Mouse (Mus musculus) stomach, embryonic 16.5 days (tissue): ENCODE data around the gene Mrps7. TPM values are rescaled to one million over a fixed set of nuclear protein-coding genes. Genes with fewer than 3 reads are reported as not detected.

Experiments
- ATAC-seq: fragments of 200-750 bp; cut with Nextera tagmentation; 2 replicates; pipeline ENCODE4 v1.8.0; 2017; ENCODE audit warnings: moderate number of reproducible peaks, moderate TSS enrichment; ENCODE audit not compliant: insufficient read depth, low FRiP score
- H3K27ac ChIP-seq: fragments of 300-500 bp; sonication (generic); 2 replicates; pipeline ENCODE4 v1.5.1; 2014; ENCODE audit warnings: low read length
- H3K27me3 ChIP-seq: fragments of 300-500 bp; sonication (generic); 2 replicates; pipeline ENCODE4 v1.6.1; 2014; ENCODE audit warnings: low read length, control low read depth, mixed read lengths; ENCODE audit not compliant: control insufficient read depth, insufficient read depth
- H3K36me3 ChIP-seq: fragments of 300-500 bp; sonication (generic); 2 replicates; pipeline ENCODE4 v1.6.1; 2014; ENCODE audit warnings: low read length; ENCODE audit not compliant: control insufficient read depth, insufficient read depth
- H3K4me1 ChIP-seq: fragments of 300-500 bp; sonication (generic); 2 replicates; pipeline ENCODE4 v1.6.1; 2014; ENCODE audit warnings: low read length, control low read depth, mixed read lengths; ENCODE audit not compliant: control insufficient read depth, insufficient read depth
- H3K4me2 ChIP-seq: fragments of 300-500 bp; sonication (generic); 2 replicates; pipeline ENCODE4 v1.6.1; 2014; ENCODE audit warnings: low read depth, low read length, mixed read lengths
- H3K4me3 ChIP-seq: fragments of 300-500 bp; sonication (generic); replicated peaks from 2 replicates; pipeline ENCODE4 v1.5.1; 2014; ENCODE audit warnings: mild to moderate bottlenecking, low read length
- H3K9ac ChIP-seq: fragments of 300-500 bp; sonication (generic); 2 replicates; pipeline ENCODE4 v1.6.1; 2014; ENCODE audit warnings: low read length
- H3K9me3 ChIP-seq: fragments of 300-500 bp; sonication (generic); replicated peaks from 2 replicates; pipeline ENCODE4 v1.6.1; 2016; ENCODE audit warnings: low read length, control low read depth; ENCODE audit not compliant: control insufficient read depth
- WGBS: fragments of 180-500 bp; shearing (Covaris S2); extraction: QIAGEN DNeasy Blood & Tissue Kit; methylation state at CpG from one replicate; pipeline ENCODE4 v1.1.7; 2014; 5-methylcytosine and 5-hydroxymethylcytosine counted together
- polyA plus RNA-seq: library from polyadenylated mRNA; unstranded; fragments of >200 nt; fragmentation: Nextera tagmentation; extraction: Ambion mirVana; gene quantifications from 2 replicates; pipeline ENCODE4 v1.2.1, GENCODE M21; 2015

Mrps7 gene
- polyA plus RNA-seq, 1 experiment from 2014 or later: 91.1 TPM

- Histone ChIP-seq H3K9me3 (no peaks in the 10 kb centered on the region), H3K36me3 (peaks cover 12% of the 10 kb centered on the region), H3K27ac (no peak overlapping the region), H3K27me3 (no peaks in the 10 kb centered on the region), H3K4me3 (no peak overlapping the region), H3K9ac (no peak overlapping the region), H3K4me2 (no peak overlapping the region), H3K4me1 (no peaks in the 10 kb centered on the region)
- WGBS: 95% methylated on average over 7 of the region's 7 CpGs
- ATAC-seq: no peak
Observed at GRCm38 (mm10) chr11:115619949-115620348, 16.2 kb downstream of the Mrps7 start.

DNA sequence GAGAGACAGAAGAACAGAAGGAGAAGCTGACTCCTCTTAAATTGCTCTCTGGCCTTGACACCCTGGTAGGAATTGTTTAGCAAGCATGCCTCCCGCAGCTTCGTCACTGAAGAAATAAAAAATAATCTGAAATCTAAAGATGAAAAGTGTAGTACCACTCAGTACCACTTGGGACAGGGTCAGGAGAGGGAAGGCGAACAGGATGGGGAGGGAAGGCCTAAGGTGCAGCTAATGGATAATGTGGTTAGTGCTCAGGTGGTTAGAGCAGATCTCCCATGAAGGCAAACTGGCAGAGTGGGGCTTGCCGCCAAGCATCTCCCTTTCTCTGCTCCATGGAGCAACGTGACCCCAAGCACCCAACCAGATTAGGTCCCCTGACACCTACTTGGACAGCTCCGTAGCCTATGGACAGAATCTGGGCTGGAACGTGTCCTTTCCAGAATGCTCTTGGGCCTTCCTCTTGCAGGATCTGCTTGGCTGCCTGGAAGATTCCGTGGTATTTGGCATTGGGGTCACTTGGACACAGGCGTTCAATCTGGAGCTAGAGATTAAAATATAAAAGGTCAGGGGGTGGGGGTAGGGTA, 19.9 kb downstream of the Mrps7 start:
- peaks cover 8% of the 10 kb centered on the region; the same call in 1 of the 2 replicates for H3K36me3 ChIP-seq
- H3K9ac ChIP-seq: no peak overlapping the region
- H3K27ac ChIP-seq: no peak overlapping the region
- H3K27me3 ChIP-seq: no peaks in the 10 kb centered on the region
- WGBS: 67% methylated on average over 9 of the region's 9 CpGs
- no peaks in the 10 kb centered on the region for H3K9me3 ChIP-seq
- no peak overlapping the region for H3K4me3 ChIP-seq
- H3K4me1 ChIP-seq: peaks cover 6% of the 10 kb centered on the region; the same call in 1 of the 2 replicates
- no peak overlapping the region for H3K4me2 ChIP-seq
- no peak for ATAC-seq

- no peaks in the 10 kb centered on the region for H3K9me3 ChIP-seq
- no peak overlapping the region for H3K4me2 ChIP-seq
- H3K9ac ChIP-seq: no peak overlapping the region
- WGBS: 76% methylated on average over 9 of the region's 9 CpGs
- no peak overlapping the region for H3K27ac ChIP-seq
- H3K4me1 ChIP-seq: peaks cover 6% of the 10 kb centered on the region; the same call in 1 of the 2 replicates
- ATAC-seq: no peak
- H3K27me3 ChIP-seq: no peaks in the 10 kb centered on the region
- no peak overlapping the region for H3K4me3 ChIP-seq
- H3K36me3 ChIP-seq: peaks cover 8% of the 10 kb centered on the region; the same call in 1 of the 2 replicates
Observed at GRCm38 (mm10) chr11:115625877-115626276, 22.2 kb downstream of the Mrps7 start.

DNA sequence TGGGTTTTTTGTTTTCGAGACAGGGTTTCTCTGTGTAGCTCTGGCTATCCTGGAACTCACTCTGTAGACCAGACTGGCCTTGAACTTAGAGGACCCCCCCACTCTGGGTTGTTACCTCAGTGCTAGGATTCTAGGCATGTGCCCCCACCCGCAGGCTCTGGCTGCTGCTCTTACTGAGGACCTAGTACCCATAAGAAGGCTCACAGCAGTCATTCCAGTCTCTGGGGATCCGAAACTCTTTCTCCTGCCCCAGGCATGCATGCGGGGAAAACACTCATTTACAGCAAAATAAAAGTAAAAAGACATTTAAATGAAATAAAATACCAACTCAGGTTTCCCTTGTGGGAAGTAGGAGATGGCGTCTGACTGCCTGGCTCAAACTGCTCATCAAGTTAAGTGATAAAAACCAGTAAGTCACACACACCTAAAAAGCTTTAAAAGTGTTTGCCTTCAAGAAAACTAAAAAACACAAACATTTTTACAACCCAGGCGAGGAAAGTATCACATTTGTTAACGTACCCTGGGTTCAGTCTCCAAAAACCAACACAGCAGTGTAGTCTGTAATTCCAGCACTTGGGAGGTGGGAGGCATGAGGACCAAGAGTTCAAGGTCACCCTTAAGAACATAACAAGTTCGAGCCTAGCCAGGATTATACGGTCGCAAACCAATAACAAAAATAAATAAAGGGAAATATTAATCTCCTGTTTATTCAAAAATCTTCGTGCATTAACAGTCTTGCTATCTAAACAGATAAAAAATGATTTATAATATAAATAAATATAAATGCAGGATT, 23.3 kb downstream of the Mrps7 start:
- H3K9ac ChIP-seq: peak overlapping the region; percentile 79
- no peak overlapping the region for H3K27ac ChIP-seq
- ATAC-seq: no peak
- no peaks in the 10 kb centered on the region for H3K27me3 ChIP-seq
- peaks cover 8% of the 10 kb centered on the region; the same call in 1 of the 2 replicates for H3K36me3 ChIP-seq
- no peaks in the 10 kb centered on the region for H3K9me3 ChIP-seq
- H3K4me1 ChIP-seq: peaks cover 6% of the 10 kb centered on the region
- 40% methylated on average over 11 of the region's 11 CpGs for WGBS
- peak overlapping the region; percentile 75 for H3K4me3 ChIP-seq
- peak overlapping the region; percentile 91 for H3K4me2 ChIP-seq

DNA sequence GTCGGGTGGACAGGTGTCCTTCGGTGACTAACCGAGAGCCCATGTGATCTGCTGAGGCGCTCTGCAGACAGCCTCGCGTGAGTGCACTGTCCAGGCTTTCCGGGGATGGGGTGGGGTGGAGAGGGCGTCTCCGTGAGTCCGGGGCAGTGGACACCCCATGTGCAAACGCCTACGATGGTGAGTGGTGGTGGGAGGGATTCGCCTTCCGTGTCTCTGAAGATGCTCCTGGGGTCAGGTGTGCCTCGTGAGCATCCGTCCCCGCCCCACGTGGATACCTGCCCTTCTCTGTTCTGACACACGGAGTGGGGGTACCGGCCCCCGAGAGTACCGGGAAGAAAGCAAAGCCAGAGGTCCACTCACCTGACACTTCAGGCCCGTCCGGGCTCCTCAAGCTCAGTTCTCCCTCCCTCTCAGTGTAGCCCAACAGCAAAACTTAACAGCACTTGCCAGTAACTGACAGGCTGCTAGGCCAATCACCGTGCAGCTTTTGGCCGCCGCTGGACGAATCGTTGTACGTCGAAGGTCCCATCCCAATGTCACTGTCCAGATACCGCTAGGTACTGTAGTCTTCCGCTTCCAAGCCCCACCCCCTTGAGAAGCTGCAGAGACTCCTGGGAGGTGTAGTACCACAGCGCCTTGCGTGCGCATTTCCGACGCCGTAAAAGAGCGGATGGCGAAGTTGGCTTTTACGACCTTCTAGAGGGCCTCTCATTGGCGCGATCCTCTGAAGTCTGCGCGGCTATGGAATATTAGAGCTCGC, 24.2 kb downstream of the Mrps7 start, which contains the start of gene Slc25a19:
Gene Slc25a19, minus strand, starts transcription at position 591 of the 760 bp plus-strand sequence.
- Histone ChIP-seq H3K4me1 (peaks cover 6% of the 10 kb centered on the region), H3K27ac (peak within 1 kb of the TSS; percentile 34), H3K36me3 (no peaks in the 10 kb centered on the region), H3K9me3 (no peaks in the 10 kb centered on the region), H3K4me2 (peak within 1 kb of the TSS; percentile 91), H3K27me3 (no peaks in the 10 kb centered on the region), H3K4me3 (peak within 1 kb of the TSS; percentile 75), H3K9ac (peak within 1 kb of the TSS; percentile 79)
- ATAC-seq: peak; percentile 98
- 0% methylated on average over 47 of the region's 47 CpGs for WGBS

GRCm38 (mm10) chr11:115628465-115629101, 24.9 kb downstream of the Mrps7 start:
- no peak for ATAC-seq
- Histone ChIP-seq H3K4me2 (peak overlapping the region; percentile 47), H3K9me3 (no peaks in the 10 kb centered on the region), H3K27me3 (no peaks in the 10 kb centered on the region), H3K4me1 (peaks cover 6% of the 10 kb centered on the region), H3K27ac (0 out of 2 replicates have a peak overlapping the region, but pooled peaks have one; percentile 34), H3K9ac (peak overlapping the region; percentile 27; the same call in 1 of the 2 replicates), H3K4me3 (peak overlapping the region; percentile 75), H3K36me3 (no peaks in the 10 kb centered on the region)
- WGBS: 47% methylated on average over 13 of the region's 13 CpGs

DNA sequence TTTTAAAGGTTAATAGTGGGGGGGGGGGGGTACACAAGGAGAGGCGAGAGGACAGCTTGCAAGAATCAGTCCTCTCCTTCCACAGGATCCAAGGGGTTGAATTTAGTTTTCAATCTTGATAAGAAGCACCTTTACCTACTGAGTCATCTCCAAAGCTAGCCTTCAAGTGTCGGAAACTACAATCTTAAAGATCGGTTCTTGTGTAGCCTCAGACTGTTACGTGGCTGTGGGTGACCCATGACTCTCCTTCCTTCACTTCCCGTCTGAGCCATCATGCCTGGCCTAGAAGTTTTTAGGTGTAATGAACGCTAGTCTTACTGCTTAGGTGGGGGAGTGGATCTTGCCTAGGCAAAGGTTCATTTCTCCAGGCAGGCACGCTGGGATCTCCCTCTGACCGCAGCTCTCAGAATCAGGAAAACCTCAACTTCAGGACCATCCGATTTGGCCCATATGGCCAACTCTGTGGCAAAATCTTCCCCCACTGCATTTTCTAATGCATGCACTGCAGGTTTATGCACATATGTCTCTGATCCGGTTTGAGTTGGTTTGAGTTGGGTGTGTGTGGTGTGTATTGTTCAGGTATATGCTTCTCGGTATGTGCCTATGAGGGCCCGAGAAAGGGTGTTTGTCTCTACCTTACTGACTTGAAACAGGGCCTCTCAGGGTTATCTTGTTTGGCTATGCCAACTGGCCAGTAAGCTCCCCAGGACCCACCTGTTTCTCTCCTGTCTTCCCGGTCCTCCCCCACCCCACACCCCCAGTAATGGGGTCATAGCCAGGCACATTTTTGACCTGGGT, 26.2 kb downstream of the Mrps7 start:
- H3K27ac ChIP-seq: no peak overlapping the region
- H3K9me3 ChIP-seq: no peaks in the 10 kb centered on the region
- ATAC-seq: no peak
- no peak overlapping the region for H3K4me3 ChIP-seq
- 82% methylated on average over 13 of the region's 13 CpGs for WGBS
- H3K9ac ChIP-seq: no peak overlapping the region
- H3K36me3 ChIP-seq: no peaks in the 10 kb centered on the region
- H3K27me3 ChIP-seq: no peaks in the 10 kb centered on the region
- no peak overlapping the region for H3K4me2 ChIP-seq
- H3K4me1 ChIP-seq: peaks cover 6% of the 10 kb centered on the region
